Mouse (Mus musculus): ENCODE measurements around the gene Srarp.

Gene Srarp

GRCm38 (mm10) chr4:141456193-141456938 is 20.5 kb upstream of the Srarp start:
- DNase-seq: no peak

DNA sequence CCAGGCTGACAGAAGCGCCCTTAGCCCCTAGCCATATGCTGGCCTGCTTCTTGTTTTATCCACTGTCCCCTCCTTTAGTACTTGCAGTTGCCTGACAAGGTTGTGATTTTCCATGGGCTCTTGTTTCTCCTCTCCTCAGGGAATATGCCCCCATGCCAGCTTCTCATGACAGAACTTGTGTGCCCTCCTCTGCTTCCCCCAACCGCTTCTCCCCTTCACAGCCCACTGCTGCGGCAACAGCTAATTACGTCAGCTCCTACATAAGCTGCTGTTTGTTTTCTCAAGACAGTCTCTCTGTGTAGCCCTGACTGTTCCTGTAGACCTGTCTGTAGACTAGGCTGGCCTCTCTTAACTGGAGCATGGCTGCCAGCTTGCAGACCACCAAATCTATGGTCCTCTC is 19.6 kb upstream of the Srarp start:
- no peak for DNase-seq

- peak; percentile 75 for DNase-seq
Measured at GRCm38 (mm10) chr4:141454581-141455350, 18.9 kb upstream of the Srarp start.

- no peak for DNase-seq
Measured at GRCm38 (mm10) chr4:141451916-141452450, 16.1 kb upstream of the Srarp start.

- DNase-seq: no peak
Measured at GRCm38 (mm10) chr4:141451251-141451650, 15.3 kb upstream of the Srarp start.

DNA sequence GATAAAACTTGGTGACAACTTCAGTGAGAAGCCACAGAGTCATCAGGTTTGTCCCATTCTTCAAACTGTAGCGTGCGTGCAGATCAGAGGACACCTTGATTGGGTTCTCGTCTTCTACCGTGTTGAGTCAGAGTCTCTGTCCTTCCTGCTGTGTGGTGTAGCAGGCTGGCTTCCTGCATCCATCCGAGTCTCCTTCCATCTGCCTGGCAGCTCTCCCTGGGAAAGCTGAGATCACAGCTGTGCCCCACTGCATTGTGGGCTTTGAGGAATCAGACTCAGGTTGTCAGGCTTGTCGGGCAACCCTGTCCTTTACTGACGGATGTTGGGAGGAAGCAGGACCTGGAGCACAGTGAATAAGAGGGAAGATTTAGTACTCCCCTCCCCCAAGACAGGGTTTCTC is 10.3 kb upstream of the Srarp start:
- DNase-seq: no peak

- no peak for DNase-seq
Measured at GRCm38 (mm10) chr4:141445328-141445720, 9.4 kb upstream of the Srarp start.

DNA sequence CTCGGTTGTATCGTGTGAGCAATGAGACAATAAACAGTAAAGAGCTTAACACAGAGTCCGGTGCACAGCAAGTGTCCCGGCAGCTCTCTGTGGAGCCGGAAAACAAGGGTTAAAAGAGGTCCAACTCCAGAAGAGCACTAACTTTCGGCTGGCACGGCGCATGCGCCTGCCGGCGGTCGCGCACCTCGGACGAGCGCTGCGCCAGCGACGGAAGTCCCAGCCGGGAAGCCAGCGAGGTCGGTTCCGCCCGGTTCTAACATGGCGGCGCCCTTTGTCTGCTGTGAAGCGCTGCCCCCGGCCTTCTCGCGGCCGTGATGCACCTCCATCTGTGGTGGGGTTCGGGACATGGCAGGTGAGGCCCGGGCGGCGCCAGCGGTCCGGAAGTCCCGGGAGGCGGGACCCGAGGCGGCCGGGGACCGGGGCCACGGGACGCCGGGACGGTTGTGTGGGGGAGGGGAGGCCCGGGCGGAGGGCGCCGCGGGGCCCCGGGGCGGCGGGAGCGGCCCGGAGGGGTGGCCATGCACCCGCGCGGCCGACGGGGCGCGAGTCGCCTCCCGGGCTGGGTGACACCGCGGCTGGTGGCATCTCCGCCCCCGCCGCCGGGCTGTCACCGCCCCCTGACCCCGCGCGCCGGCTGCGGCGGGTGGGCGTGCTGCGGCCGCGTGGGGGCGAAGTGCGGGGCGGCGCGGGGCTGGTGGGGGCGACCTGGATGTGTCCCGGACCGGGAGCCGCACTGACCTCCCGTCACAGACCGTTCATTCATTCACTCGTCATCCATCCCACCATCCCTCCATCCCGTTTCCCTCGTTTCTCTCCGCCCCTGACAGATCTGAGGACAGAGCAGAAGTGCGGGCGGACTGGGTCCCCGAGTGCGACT is 8.8 kb upstream of the Srarp start, which contains the start of gene Zbtb17:
Zbtb17 (plus strand) TSS at position 204 of the 877 bp plus-strand sequence.
- peak; percentile 90 for DNase-seq

DNA sequence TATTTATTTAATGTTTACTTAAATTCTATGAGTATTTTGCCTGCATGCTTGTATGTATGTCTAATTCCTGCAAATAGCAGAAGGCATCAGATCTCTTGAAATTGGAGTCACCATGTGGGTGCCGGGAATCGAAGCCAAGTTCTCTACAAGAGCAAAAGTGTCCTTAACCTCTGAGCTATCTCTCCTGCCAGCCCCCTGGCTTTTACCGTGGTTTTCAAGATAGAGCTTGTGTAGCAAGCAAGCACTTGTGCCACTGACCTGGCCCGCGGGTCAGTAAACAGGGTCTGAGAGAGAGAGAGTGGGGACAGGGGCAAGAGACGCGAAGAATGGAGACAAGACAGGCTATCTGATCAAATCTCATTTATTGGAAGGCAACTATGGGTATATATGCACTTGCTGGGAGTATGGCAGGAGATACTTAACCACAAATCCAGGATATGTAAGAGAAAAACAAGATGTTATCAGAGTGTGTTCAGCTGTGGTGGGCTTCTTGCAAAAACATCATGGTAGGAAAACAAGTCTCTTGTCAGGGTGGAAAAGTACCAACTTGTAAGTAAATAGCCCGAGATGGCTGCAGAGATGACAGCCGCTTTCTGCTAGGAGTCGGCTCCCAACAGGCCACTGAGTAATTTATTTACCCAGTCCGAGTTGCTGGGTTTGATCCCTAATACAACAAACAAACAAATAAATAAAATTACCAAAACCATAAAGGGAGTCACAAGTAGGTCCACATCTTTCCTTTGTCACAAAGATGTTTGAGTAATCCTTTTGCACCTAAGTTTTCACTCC is 7.9 kb upstream of the Srarp start:
- no peak for DNase-seq

GRCm38 (mm10) chr4:141440877-141441276 is 5.0 kb upstream of the Srarp start:
- DNase-seq: no peak

DNA sequence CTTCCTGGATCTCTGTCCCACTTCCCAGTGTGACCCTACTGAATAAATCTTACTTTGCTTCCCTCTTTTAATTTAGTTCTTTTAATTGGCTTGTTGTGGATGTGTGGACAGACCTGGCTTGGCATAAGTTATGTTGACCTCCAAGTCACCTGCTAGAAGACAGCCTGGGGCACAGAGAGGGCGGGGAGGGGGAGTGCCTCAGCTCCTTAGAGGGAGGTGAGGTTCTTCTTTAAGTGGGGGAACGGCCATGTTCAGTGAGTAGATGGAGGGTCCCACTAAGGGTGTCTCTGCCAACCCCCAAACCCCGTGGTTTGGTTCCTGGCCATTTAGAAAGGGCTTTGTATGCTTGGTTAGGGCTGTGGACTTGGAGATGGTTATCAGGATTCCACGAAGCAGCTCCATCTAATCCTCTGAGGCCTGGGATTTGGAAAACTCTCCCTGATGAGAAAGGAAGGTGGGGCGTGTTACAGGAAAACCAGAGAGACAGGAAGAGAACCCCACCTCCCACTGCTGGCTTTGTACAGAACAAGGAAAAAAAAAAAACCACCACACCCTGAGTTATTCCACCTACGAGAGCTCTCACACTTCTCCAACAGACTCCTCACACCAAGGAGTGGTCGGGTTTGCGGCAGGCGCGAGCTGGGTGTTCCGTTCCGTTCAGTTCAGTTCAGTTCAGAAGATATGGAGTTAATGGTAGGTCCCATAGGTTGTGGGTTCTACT is 3.3 kb upstream of the Srarp start:
- DNase-seq: no peak

GRCm38 (mm10) chr4:141433191-141433590 is 2.7 kb downstream of the Srarp start:
- no peak for DNase-seq

DNA sequence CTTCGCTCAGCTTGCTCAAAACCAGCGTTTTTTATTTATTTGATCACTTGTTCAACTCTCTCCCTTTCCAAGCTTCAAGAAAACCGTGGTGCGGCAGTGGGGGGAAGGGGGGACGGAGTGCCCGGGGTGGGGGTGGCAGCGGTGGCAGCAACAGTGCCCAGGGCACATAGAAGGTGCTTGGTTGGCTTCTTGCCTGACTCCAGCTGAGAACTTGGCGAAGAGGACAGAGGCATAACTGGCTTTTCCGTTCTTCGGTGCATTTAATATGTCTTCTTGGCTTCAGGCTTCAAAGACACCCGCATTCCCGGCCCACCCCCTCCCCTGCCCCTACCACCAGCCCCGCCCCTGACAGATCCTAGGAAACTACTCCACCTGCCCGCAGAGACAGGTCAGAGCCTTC is 3.2 kb downstream of the Srarp start:
- DNase-seq: no peak

GRCm38 (mm10) chr4:141430997-141431396 is 4.9 kb downstream of the Srarp start:
- peak; percentile 60 for DNase-seq

- no peak for DNase-seq
Measured at GRCm38 (mm10) chr4:141429847-141430246, 6.1 kb downstream of the Srarp start.

DNA sequence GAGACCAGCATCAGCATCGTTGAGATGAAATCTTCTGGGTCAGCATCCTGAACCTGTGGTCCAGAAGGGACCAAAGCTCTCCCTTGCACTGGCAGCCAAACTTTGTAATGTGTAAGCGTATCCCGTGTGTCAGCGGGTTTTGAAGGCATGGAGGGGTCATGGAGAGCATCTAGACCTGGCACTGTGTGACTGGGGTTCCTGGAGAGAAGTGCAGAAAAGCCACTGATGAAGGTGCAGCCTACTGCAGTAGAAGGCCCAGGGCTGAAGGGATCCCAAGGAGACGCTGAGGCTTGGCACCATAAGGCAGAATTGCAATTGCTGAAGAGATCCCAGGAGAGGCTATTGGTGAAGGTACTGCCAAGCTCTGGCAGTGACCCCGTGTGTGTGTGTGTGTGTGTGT is 6.5 kb downstream of the Srarp start:
- no peak for DNase-seq

GRCm38 (mm10) chr4:141427921-141428320 is 8.0 kb downstream of the Srarp start:
- DNase-seq: no peak

DNA sequence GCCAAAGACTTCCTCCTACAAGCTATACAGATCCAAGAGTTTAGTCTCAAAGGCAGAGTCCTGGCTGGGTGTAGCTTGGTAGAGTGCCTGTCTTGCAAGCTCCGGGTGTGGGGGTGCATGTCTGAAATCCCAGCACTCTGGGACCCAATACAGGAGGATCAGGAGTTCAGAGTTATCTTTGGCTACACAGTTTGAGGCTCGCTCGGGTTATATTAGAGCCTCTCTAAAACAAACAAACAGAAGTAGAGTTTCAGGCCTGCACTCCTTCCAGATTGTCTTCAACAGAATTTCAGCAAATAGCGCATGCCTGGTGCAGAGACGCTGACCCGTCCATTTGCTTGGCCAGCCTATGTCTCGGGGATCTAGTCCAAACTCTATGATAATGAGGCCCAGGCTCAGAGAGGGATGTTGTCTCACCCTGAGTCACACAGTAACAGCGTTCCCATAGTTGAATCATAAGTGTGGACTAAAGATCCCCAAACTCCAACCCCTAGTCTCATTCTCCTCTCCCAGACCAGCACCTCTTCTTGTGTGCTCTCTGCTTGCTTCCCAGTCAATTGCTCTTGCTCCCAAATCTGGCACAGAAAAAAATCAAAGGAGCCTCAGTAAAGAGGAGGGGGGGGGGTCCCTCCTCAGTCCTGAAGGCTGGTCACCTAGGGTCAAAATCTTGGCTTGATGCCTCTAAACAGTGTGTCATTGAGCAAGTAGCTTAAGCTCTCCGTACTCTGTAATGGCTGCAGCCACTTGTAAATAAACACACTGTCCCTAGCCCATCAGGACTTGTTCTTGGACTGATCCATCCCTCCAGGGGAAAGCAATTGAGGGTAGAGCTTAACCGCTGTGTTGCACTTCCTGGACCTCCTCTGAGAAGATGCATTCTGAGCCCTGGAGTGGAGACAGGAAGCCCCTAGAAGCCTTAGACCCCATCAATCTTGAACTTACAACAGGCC is 8.8 kb downstream of the Srarp start:
- DNase-seq: no peak

DNA sequence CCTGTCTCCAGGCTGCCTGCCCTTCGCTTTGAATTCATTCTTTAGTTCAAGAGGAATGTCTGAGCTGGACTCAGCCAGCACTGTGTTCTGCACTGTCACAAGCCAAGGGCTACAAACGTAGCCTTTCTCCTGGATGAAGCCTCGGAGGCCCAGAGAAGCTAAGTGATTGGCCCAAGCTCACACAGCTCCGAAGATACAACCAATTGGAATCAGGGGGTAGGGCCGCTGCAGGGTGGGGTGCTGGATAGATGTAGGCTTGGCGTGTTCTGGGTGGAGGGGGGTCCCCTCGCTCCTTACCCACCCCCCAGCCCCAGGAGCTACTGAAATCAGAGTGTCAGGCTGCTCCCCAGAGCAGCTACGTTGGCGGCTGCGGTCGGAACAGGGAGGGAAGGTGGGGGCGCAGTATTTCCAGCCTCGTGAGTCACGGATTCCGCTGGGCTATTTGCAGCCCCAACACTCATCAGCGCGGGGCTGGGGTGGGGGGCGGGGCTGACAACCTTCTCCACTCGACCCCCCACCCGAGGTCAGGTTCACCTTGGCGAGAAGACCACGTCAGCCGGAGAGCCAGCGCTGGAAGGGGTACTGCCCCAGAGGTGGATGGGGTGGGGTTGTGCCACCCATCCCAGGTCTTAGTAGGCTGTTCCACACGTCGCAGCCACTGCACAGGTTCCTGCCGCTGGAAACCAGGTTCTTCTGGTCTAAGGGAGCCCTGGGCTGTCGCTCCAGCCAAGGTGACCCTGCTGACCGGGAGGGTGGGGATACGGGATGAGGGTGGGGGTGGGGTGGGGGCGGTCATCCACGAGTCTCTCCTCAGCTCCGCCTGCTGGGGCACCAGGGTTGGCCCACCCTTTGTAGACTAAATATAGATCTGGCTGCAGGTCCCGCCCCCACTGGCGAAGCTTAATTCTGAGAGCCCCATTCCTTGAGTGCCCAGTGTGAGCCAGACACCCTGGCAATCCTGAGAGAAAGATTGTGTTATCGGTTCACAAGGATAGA is 10.1 kb downstream of the Srarp start:
- DNase-seq: peak; percentile 86

Measured in right cerebral cortex, adult 18-20 months (tissue).